Mouse (Mus musculus): Measurements from ENCODE around the gene Optc.

Gene Optc

DNA sequence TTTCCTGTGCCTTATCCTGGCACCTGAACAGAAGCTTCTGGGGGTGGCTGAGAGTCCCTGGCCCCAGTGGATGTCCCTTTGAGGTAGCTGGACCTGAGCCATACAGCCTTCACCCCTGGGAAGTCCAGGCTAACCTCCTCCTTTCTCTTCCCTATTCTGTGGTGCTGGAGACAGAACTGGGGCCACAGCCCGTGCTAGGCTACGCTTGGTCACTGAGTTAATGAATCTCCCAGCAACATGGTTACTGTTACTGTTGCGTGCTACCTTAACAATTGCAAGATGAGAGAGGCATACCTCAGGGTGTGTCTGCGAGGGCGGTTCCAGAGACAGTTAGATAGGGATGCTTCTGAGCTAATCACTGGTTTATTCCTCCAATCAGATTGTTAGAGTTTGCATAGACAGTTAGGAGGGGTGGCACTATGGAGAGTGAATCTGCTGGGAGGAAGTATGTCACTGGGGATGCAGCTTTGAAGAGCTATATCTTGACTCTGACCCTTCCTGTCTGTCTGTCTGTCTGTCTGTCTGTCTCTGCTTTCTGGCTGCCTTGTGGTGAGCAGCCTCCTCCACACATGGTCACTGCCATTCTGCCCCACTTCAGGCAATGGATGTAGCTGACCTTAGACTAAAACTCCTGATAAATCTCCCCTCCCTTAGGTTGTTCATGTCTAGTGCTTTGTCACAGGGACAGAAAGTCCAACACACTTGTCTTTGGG, 20.1 kb downstream of the Optc start:
- in situ Hi-C loops (cut with MboI; ENCODE audit: low pct_unique_long_range_greater_than_20kb in 1 of 2, low sequenced_read_pairs in 2 of 2, unreplicated experiment in 1 of 2), result no loop called here

DNA sequence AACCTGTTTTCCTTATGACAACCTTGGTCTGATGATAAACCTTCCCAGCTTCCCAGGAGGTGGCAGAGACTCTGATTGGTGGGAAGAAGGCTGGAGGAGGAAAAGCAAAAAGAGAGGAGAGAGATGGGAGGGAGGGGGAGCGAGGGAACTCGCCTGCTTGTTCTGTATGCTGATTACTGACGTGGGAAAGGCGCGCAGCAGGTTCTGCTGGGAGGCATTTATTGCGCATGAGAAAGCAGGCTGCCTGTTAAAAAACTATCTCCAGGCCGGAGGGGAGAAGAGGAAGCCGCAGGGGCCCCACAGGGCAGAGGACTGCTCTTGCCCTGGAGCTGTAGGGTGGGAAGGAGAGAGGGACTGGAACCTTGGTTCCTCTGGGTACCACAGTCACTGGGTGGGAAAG, 20.8 kb downstream of the Optc start:
- in situ Hi-C loops (cut with MboI; ENCODE audit: low pct_unique_long_range_greater_than_20kb in 1 of 2, low sequenced_read_pairs in 2 of 2, unreplicated experiment in 1 of 2), result no loop called here

- in situ Hi-C loops (cut with MboI; ENCODE audit: low pct_unique_long_range_greater_than_20kb in 1 of 2, low sequenced_read_pairs in 2 of 2, unreplicated experiment in 1 of 2), result no loop called here
Measured at GRCm38 (mm10) chr1:133886431-133886830, 21.4 kb downstream of the Optc start.

GRCm38 (mm10) chr1:133885811-133886210, 22.0 kb downstream of the Optc start:
- in situ Hi-C loops (cut with MboI; ENCODE audit: low pct_unique_long_range_greater_than_20kb in 1 of 2, low sequenced_read_pairs in 2 of 2, unreplicated experiment in 1 of 2), result no loop called here

DNA sequence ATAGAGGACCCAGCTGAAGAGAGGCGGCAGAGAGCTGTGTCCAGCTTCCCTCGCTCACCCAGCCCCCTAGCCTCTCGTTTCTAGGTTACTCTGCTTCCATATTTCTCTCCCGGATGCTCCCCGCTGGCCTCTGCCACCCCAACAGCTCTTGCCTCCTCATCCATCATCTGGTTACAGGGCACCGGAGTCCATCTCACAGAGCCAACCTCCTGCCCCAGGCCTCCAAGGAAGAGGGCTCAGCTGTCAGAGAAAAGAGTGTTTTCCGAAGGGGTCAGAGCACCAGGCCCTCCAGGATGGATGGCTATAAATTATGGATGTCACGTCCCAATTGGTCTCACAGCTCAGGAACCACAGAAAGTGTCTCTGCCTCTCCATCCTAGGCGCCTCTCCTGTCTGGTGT, 23.1 kb downstream of the Optc start:
- in situ Hi-C loops (cut with MboI; ENCODE audit: low pct_unique_long_range_greater_than_20kb in 1 of 2, low sequenced_read_pairs in 2 of 2, unreplicated experiment in 1 of 2), result no loop called here

DNA sequence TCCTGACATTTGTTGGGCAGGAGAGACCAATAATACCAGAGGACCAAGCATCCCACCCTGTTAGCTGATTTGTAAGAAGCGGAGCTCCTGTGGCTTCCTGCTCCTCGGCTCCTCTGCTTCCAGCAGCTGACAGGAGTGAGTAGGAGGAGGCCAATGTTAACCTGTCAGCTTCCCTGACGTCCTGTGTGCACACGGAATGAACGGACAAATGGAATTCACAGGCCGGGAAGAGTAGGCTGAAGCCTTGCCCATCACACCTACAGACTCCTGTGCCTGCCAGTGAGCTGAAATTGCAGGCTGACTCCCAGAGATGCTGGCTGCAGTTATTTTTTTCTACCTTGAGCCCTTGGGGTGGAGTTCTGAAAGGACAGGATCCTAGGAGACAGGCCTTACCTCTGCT, 23.7 kb downstream of the Optc start:
- in situ Hi-C loops (cut with MboI; ENCODE audit: low pct_unique_long_range_greater_than_20kb in 1 of 2, low sequenced_read_pairs in 2 of 2, unreplicated experiment in 1 of 2), result no loop called here

DNA sequence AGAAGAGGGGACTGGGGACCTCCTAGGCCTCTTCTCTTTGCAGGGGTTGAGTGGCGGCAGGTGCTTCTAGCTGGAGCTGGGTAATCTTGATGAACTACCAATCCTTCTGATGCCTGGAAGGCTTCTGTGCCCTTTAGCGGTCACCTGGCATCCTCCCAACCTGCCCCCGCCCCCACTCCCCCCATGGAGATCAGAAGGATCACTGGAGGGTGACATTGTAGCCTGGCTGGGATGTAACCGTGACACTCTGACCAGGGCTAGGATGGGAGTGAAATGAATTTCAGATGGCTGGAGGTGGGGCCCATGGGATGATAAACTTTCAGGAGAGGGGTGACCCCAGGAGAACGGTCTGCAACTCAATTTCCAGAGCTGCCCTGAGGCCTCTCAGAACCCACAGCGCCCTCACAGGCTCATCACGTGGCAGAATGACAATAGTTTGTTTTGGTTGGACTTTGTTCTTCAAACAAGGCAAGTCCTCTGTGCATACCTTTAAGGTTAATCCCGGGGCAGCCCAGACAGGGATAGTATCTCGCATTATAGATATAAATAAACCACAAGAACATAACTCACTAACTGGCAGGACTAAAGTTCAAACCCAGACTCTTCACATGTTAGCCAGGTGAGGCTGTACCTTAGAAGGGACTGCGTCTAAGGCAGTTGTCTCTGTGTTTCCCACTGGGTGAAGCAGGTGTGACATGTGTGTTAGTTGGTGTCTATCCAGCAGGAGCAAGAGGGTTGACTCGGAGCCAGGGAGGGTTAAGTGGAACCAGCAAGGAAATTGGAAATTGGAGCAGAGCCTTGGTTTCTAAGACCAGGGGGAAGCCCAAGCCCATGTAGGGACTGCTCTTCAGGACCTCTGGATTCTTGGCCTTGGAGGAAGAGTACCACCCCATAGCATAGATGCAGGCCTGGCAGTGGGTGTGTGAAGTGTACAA, 25.2 kb downstream of the Optc start:
- in situ Hi-C loops (cut with MboI; ENCODE audit: low pct_unique_long_range_greater_than_20kb in 1 of 2, low sequenced_read_pairs in 2 of 2, unreplicated experiment in 1 of 2), result no loop called here

GRCm38 (mm10) chr1:133881813-133882212, 26.0 kb downstream of the Optc start:
- in situ Hi-C loops (cut with MboI; ENCODE audit: low pct_unique_long_range_greater_than_20kb in 1 of 2, low sequenced_read_pairs in 2 of 2, unreplicated experiment in 1 of 2), result no loop called here

DNA sequence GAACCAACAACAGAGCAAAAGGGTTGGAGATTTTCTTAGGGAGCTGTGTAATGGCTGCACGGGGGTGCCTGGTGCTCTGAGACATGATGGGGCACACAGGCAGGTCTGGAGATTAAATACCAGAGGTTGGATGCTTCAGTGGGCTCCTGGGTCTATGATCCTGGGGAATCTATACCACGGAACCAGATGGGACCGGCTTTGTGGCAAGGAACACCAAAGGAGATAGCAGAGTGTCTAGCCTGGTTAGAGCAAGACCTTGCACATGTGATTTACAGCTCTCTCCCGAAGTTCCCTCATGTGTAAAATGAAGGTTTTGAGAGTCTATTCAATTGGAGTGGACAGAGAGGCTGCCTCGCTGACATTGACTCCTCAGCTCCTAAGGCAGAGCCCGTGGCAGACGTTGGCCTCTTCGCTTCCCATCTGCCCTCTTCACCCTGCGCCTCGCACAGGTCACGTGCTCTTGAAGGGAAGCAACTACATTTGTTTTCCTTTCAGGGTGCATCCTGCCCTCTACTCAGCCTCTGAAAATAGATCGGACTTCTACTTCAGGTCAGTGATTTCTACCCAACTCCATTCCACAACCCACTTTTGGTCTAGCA, 28.9 kb downstream of the Optc start:
- in situ Hi-C loops (cut with MboI; ENCODE audit: low pct_unique_long_range_greater_than_20kb in 1 of 2, low sequenced_read_pairs in 2 of 2, unreplicated experiment in 1 of 2), result no loop called here

DNA sequence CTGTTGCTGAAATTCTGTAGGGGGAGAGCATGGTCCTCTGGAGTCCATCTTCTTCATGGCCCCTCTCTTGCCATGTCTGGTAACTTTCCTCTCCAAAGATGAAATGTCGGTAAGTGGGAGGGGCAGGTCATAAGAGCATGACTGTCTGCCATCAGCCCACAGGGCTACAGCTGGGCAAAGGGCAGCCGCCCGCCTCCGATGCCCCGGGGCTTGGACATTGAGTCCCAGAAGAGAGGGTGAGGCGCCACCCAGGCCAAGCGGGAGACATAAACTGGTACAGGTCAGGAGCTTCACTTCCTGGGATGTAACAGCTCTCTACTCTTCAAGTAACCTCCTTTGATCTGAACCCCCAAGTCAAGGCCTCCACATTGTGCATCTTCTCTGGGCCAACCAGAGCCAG, 30.9 kb downstream of the Optc start:
- in situ Hi-C loops (cut with MboI; ENCODE audit: low pct_unique_long_range_greater_than_20kb in 1 of 2, low sequenced_read_pairs in 2 of 2, unreplicated experiment in 1 of 2), result no loop called here

DNA sequence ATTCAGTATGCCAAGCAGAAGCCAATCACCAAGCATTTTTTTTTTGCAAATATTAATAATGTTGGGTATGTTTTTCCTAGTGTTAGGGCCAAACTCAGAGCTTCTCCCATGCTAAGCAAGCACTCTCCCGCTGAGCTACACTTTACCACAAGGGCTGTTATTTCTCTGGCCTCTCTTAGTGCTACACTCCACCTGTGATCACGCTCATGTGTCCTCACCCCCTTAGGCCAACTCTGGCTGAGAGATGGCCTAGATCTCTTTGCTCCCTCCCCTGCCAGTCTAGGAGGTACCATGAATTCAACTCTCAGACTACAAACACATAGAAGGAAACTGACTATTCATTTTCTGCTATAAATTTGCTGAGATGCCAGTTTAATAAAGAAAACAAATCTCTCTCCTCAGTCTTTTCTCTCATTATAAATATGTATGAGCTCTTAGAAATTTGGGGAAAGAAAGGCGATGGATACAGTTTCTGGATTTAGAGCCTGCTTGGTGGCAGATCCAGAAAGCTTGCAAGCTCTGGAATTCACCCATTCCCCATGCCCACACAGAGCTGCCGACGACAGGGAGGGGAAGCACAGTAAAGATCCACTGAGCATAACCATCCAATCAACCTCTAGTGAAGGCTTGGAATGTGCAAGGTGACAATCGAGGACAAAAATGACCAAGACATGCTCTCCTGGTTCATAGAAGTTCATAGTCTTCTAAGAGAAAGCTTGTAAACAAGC, 34.5 kb downstream of the Optc start:
- in situ Hi-C loops (cut with MboI; ENCODE audit: low pct_unique_long_range_greater_than_20kb in 1 of 2, low sequenced_read_pairs in 2 of 2, unreplicated experiment in 1 of 2), result no loop called here

DNA sequence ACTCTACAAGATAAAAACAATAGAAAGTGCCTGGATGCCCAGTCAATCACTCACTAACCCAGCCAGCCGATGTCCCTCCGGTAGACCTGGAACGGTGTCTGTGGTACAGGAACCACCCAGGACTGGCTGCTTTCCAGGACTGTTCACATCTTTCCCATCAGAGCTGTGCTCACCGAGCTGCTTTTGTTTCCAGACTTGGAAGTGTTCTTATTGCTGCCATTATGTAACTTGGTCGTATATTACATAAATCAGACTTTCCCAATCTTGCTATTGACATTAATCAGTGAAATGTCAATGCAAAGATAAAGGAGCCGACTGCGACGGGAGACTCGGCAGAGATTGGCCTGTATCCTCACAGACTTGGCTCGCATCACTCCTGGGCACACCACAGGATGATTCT, 36.6 kb downstream of the Optc start:
- in situ Hi-C loops (cut with MboI; ENCODE audit: low pct_unique_long_range_greater_than_20kb in 1 of 2, low sequenced_read_pairs in 2 of 2, unreplicated experiment in 1 of 2), result no loop called here

DNA sequence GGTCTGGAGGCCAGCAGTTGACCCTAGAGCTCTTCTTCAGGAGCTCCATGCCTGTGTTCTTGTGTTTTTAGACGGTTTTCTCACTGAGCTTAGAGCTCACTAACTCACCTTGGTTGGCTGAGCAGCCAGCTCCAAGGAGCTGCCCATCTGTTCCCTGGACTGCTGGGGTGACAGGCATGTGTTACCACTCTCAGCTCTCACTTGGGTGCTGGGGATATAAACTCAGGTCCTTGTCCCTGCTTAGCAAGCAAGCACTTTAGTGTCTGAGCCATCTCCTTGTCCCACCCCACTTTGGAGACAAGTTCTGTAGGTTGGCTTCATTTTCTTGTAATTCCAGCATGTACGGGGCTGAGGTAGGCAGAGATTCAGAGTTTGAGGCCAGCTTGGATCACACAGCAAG, 38.6 kb downstream of the Optc start:
- in situ Hi-C loops (cut with MboI; ENCODE audit: low pct_unique_long_range_greater_than_20kb in 1 of 2, low sequenced_read_pairs in 2 of 2, unreplicated experiment in 1 of 2), result no loop called here

- in situ Hi-C loops (cut with MboI; ENCODE audit: low pct_unique_long_range_greater_than_20kb in 1 of 2, low sequenced_read_pairs in 2 of 2, unreplicated experiment in 1 of 2), result no loop called here
Measured at GRCm38 (mm10) chr1:133863257-133863997, 44.4 kb downstream of the Optc start.

- in situ Hi-C loops (cut with MboI; ENCODE audit: low pct_unique_long_range_greater_than_20kb in 1 of 2, low sequenced_read_pairs in 2 of 2, unreplicated experiment in 1 of 2), result no loop called here
Measured at GRCm38 (mm10) chr1:133861028-133861427, 46.8 kb downstream of the Optc start.

DNA sequence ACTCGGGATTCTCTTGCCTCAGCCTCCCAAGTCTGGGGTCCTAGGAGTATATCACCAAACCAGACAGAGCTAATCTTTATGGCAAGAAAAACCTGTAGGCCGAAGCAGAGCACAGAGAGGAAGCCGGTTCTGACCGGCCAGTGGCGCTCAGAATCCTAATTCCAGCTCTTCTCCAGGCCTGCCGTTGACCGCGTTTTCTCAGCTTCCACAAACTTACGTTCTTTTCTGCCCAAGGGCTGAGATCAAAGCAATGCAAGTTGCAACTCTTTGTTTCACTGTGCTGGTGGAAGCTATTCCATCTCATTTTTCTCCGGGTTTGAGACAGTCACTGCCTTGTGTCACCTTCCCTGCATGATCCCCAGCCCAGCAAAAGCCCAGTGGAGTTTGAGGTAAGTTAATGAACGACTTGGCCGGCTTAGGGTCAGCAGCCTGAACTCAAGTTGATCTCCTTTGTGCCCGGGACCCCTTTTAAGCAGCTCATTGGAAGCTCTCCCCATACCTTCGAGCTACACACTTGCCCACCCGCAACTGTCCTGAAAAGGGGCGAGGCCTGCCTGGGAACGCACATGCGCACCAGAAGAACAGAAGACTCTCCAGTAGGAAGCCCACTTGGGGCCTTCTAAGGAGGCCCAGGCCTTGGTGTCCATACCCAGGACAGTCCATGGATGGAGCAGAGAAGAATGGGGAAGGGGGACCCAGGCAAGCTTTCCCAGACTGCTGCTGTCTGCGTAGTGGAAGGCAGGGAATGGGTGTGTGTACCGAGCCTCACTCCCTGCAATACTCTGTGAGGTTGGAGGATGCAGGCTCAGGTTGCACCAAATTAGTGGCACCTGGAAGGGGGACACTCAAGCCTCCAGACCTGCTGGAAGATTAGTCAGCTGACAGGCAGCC, 47.7 kb downstream of the Optc start:
- in situ Hi-C loops (cut with MboI; ENCODE audit: low pct_unique_long_range_greater_than_20kb in 1 of 2, low sequenced_read_pairs in 2 of 2, unreplicated experiment in 1 of 2), result no loop called here

GRCm38 (mm10) chr1:133859257-133859656, 48.5 kb downstream of the Optc start:
- in situ Hi-C loops (cut with MboI; ENCODE audit: low pct_unique_long_range_greater_than_20kb in 1 of 2, low sequenced_read_pairs in 2 of 2, unreplicated experiment in 1 of 2), result no loop called here

Measured in mouse embryonic stem cell (cell line).